Mouse (Mus musculus) thymus, postnatal 36 days (tissue): ENCODE measurements at regions not wholly inside any gene's neighbourhood (a gene's known extent, or its start where the extent isn't known, plus 50 kb on each side); places are given as distances from the start of the nearest gene placed in this dataset.

Experiments
- DNase-seq, 2 experiments: peaks; one replicate each; pipeline ENCODE4 v3.0.0; 2022; ENCODE audit warnings: mixed read lengths in 2 of 2

DNA sequence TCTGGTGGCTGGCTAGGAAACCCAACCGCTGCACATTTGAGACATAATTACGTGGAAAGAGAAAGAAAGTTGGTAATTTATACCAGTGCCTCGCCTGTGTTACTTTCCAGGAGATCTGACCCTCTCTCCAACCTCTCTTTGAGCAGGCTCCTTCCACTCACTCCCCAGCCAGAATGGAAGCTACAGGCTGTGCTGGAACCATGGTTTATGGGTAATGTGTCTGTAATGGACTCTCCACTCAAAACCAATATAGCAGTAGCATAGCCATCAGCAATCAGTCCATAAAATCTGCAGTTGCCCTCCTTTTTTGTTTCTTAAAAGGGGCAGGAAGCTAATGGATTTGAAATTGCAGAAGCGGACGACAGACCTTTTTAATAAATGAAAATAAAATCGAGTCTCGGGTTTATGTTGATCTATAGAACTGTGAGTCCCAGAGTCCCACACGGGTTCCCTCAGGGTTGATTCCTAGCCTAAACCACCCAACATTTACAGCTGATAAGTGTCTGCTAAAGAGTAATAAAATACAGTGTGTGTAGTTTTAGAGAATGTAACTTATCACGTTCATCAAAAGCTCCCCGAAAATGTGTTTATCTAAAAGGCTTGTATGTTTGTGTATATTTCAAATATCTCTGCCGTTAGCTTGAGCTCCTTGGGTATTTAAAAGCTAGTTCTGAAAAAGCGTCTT lies 656.6 kb upstream of the Sox9 start:
- no peak for DNase-seq

- DNase-seq = no peak
Observed at GRCm38 (mm10) chr11:112130090-112130489, 651.9 kb upstream of the Sox9 start.

DNA sequence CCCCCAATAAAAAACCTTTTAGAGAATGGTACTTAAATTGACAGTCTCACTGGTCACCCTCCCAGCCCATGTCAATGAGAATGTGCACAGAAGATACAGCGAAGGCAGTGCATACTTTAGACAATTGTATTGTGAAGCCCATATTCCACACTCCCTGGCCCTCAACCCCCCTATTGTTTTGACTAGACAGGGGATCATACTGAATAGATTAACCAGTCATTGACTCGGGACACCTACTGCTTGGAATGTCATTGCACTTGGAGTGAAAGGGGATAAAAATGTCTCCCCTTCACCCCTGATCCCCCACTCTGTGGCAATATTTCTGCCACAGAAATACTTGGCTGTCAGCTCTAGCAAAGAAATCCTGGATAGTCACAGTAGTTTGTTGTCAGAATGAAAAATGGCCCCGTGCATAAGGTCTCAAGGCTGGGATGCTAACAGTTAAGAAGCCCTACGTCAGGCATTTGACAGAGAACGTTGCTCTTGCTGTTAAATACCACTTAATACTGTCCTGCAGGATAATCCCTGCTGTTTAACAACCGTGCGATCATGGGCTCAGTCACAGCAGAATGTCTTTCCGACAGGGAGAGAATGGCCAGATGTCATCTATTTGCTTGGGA lies 644.5 kb upstream of the Sox9 start:
- no peak for DNase-seq

DNA sequence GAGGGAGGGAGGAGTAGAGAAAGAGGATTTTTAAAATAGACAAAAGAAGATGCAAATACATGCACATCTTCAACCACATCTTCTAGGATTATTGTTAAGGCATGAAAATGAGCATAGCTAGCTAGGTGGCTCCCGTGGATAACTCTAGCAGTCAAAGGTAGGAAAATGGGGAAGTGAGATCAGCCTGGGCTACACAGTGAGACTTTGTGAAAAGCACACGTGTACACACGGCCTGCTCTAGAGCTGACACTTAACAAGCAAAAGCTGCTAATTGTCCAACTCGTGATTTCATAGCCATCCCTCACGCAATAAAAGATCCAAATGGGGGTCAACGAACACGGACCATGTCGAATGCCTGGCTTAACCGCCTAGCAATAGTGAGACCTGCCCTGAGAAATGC lies 642.0 kb upstream of the Sox9 start:
- DNase-seq = no peak

DNA sequence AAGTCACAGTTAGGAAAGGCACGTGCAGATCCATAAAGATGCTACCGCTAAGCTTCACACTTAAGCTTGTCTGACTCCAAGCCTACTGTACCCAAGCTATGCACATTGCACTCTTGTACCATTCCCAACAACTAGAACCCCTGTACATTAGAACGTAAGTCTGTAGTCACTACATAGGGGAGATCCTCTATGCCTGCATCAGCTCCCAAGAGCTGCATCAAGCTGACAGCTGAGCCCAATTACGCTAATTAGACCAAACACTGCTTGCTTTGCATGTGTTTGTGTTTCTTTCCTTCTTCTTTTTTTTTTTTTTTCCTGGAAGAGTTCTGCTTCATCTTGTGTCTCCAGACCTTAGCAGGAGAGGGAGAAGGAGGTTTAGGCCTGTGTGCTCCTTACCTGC lies 641.5 kb upstream of the Sox9 start:
- no peak for DNase-seq

- DNase-seq = no peak
Observed at GRCm38 (mm10) chr11:112140912-112141311, 641.1 kb upstream of the Sox9 start.

- no peak for DNase-seq
Observed at GRCm38 (mm10) chr11:112152051-112152450, 630.0 kb upstream of the Sox9 start.

DNA sequence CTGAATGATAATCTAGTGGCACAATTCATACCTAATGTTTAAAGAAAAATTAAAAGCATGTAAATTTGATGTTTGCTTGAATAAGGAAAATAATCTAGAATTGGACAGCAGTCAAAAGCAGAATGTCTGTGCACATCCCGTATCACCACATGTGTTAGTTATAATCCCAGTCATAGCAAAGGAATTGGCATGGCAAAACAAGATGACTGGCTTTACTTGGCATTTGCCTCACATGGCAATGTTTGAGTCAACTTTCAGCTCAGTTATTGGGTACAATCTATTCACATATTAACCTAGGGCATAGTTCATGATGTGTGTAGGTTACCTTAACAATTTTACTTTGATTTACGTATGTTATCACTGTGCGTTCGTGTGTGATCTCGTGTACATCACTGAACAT lies 628.8 kb upstream of the Sox9 start:
- no peak for DNase-seq

GRCm38 (mm10) chr11:112154712-112155319 lies 627.2 kb upstream of the Sox9 start:
- DNase-seq = no peak

- no peak for DNase-seq
Observed at GRCm38 (mm10) chr11:112155339-112155955, 626.6 kb upstream of the Sox9 start.

- DNase-seq = no peak
Observed at GRCm38 (mm10) chr11:112163681-112164265, 618.3 kb upstream of the Sox9 start.

DNA sequence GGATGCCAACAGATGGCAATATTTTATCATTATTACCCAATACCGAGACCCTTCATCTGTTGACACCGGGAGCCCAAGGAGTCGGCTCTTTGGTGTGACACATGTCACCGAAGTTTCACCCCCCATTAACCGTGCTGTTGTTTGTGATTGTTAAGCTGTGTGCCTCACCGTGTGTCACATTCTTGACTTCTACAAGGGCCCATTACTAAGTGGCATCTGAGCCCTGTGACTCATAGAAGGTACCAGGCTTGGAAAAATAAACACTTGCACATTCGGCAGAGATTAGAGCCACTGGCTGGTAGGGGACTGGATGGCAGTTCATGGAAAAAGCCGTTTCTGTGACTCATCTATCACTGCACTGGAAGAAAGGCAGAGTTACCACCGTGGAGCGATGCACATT lies 608.4 kb upstream of the Sox9 start:
- no peak for DNase-seq

- DNase-seq = no peak
Observed at GRCm38 (mm10) chr11:112175302-112175701, 606.7 kb upstream of the Sox9 start.

GRCm38 (mm10) chr11:112180666-112181065 lies 601.4 kb upstream of the Sox9 start:
- DNase-seq = no peak

GRCm38 (mm10) chr11:112197620-112198268 lies 584.3 kb upstream of the Sox9 start:
- no peak for DNase-seq

DNA sequence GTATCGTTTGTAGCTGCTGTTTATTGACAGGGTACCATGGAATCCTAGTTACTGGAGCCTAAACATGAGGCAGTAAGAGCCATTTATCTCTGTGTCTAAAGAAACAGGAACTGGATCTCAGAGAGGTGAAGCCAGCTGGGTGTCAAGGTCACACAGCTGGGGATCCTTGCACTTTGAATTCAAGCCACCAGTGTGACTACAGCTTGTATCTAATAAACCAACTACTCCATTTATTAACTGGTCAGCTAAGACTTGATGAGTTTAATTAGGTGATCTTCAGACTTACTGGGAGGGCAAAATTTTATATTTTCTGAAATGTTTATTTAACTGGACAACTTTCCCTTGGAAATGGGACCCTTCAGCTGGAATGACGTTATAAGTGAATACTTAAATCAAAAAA lies 577.5 kb upstream of the Sox9 start:
- no peak for DNase-seq

DNA sequence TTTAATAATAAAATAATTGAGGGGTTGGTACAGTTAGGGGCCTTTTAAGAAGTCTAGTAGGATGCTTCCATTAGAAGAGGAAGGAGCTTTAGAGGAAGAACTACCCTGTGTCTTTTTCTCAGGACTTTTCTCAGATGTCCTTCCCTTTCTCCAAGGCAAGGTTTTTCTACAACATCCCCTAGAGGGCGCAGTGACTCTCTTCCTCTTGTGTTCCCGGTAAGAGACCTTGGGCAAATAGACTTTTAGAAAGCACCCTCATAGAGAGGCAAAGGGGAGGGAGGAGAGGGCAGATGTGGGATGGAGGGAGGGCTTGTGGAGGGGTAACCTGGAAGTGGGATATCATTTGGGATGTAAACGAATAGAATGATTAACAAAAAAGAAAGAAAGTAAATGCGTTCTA lies 572.6 kb upstream of the Sox9 start:
- no peak for DNase-seq

DNA sequence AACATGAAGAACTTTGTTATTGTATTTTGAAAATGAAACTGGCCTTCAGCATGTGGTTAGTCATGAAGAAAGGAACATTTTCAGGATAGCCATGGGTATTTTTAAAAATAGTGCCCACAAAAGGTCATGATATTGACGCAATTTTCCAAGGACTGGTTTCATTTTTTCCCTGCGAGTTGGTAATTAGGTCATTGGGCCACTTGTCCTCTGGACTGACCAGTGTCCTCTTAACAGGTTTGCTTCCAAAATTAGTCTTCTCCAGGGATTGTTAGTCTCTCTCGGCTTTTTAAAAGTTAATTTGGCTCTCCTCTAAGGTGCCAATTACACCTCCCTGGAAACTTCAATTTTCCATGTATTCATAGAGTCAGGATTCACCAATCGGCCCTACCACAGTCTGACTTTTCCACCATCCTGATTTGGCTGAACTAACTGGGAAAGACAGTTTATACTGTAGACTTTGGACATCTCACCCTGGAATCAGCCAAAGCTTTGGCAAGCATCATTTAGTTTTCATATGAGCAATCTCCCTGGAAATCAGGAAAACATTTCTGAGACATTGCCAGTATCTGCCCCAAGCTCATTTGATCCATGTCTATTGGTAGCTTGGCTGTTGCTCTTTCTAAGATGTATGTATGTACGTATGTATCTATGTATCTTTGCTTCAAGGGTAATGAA lies 562.8 kb upstream of the Sox9 start:
- DNase-seq = no peak

- no peak for DNase-seq
Observed at GRCm38 (mm10) chr11:112234492-112235116, 547.4 kb upstream of the Sox9 start.

- no peak for DNase-seq
Observed at GRCm38 (mm10) chr11:112238960-112239884, 542.8 kb upstream of the Sox9 start.

DNA sequence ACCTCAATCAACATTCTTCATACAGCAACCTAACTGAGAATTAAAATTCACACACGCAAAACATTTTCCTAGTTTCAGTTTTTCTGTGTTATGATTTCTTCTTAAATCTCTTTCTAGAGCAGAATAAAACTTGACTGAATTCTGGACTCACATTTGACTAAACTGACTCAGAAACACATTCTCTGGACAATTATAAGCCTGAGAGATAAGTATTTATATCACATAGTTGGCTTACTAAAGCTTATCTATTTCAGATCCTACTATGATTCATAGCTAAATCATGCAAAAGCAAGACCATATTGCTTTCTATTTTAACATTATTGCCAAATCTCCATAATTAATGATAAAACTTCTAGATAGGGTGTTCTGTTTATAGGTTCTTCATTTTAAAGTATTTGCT lies 529.5 kb upstream of the Sox9 start:
- no peak for DNase-seq
